Mouse (Mus musculus): Measurements from ENCODE around the gene Gm14180.

- no peak for TF ChIP-seq CTCF (IDR thresholded peaks at IDR 0.05; ENCODE audit: low read depth, low read length)
- no peak for TF ChIP-seq GATA1 (IDR thresholded peaks at IDR 0.05; ENCODE audit: borderline replicate concordance, low read length)
- no peak for TF ChIP-seq GATA2 (IDR thresholded peaks at IDR 0.05; ENCODE audit: borderline replicate concordance, low read depth, low read length)
- TF ChIP-seq TAL1 (conservative IDR thresholded peaks at IDR 0.05; ENCODE audit: low read depth, low read length) = no peak
- no peak for TF ChIP-seq POLR2AphosphoS5 (IDR thresholded peaks at IDR 0.05; ENCODE audit: insufficient replicate concordance, low read depth, low read length)
Observed at GRCm38 (mm10) chr11:99778401-99778800, 44.3 kb upstream of the Gm14180 start.
